Mouse (Mus musculus) liver, adult 2 months (tissue): ENCODE data around the gene Mtor.

Experiments
- CTCF ChIP-seq: fragments of 200-500 bp; IDR thresholded peaks from 2 replicates; pipeline ENCODE4 v1.5.1; 2011; ENCODE audit warnings: low read depth, low read length, control low read depth
- POLR2A ChIP-seq: fragments of 200-500 bp; IDR thresholded peaks from 2 replicates; pipeline ENCODE4 v1.6.1; 2011; ENCODE audit warnings: low read length, control low read depth; ENCODE audit not compliant: insufficient read depth; ENCODE audit errors: extremely low read depth

- no peak for TF ChIP-seq CTCF
- no peak for TF ChIP-seq POLR2A
Measured at GRCm38 (mm10) chr4:148462717-148463116, 14.3 kb downstream of the Mtor start.
